ENCODE assay signal across 9 mouse cellular contexts in genomic region chr5:149015335-149016201, GRCm38 (mm10). TPM values are rescaled to one million over a fixed set of nuclear protein-coding genes. Genes with fewer than 3 reads are reported as not detected.
A peak's percentile ranks its signal among the peaks of the same experiment; 100 is the strongest.
DNase-seq lines count a peak whose midpoint lies in the region; ATAC-seq and TF ChIP-seq lines count a peak whose summit lies in the region.
"Had no signal": no experiment of that assay in that cellular context is flagged by ENCODE, and none has a peak within 500 bp of the region (broad histone marks: within the 10 kb centered on the region; RNA-seq: fewer than 3 reads in every experiment).

No protein-coding gene starts in this region.

- no peaks in the 10 kb centered on the region for H3K36me3 ChIP-seq in embryonic facial prominence, embryonic 11.5 days (replicated peaks; ENCODE audit: control insufficient read depth, insufficient read depth, low read depth, low read length)
- no peaks in the 10 kb centered on the region for H3K36me3 ChIP-seq in hindbrain, embryonic 11.5 days (ENCODE audit: control insufficient read depth, insufficient read depth, low read length)
- no peaks in the 10 kb centered on the region for H3K36me3 ChIP-seq in liver, embryonic 14.5 days (replicated peaks; ENCODE audit: control insufficient read depth, insufficient read depth, low read depth)

- whole genome bisulfite sequencing in embryonic facial prominence, embryonic 11.5 days: 1% methylated on average over 36 of the region's 37 CpGs
- WGBS in hindbrain, embryonic 11.5 days: 3% methylated on average over 36 of the region's 37 CpGs
- WGBS in liver, embryonic 14.5 days (ENCODE audit: insufficient replicate concordance): 3% methylated on average over 33 of the region's 37 CpGs

- no peaks in the 10 kb centered on the region for H3K9me3 ChIP-seq in embryonic facial prominence, embryonic 11.5 days (replicated peaks; ENCODE audit: control insufficient read depth, low read length)
- no peaks in the 10 kb centered on the region for H3K9me3 ChIP-seq in hindbrain, embryonic 11.5 days (ENCODE audit: control insufficient read depth, low read length)
- no peaks in the 10 kb centered on the region for H3K9me3 ChIP-seq in liver, embryonic 14.5 days (ENCODE audit: control insufficient read depth, low read length)

- TF ChIP-seq EP300 in liver, embryonic 14.5 days (IDR thresholded peaks at IDR 0.05; ENCODE audit: low read depth): no peak

- no peaks in the 10 kb centered on the region for H3K4me1 ChIP-seq in embryonic facial prominence, embryonic 11.5 days (ENCODE audit: control insufficient read depth, insufficient read depth, low read length)
- H3K4me1 ChIP-seq in hindbrain, embryonic 11.5 days (replicated peaks; ENCODE audit: control insufficient read depth, insufficient read depth, low read length): peaks cover 5% of the 10 kb centered on the region; the same call in 1 of the 2 replicates
- peaks cover 2 to 11% of the 10 kb centered on the region in 2 experiments; a peak in 2 of 4 replicates for H3K4me1 ChIP-seq in liver, embryonic 14.5 days (replicated peaks; ENCODE audit: control insufficient read depth in 2 of 2, insufficient read depth in 2 of 2, low read length in 1 of 2)

- TF ChIP-seq CTCF in liver, embryonic 14.5 days (IDR thresholded peaks at IDR 0.05; ENCODE audit: low read depth): no peak

- peak overlapping the region; percentile 83 for H3K4me2 ChIP-seq in embryonic facial prominence, embryonic 11.5 days (ENCODE audit: low read depth, low read length)
- peak overlapping the region; percentile 93 for H3K4me2 ChIP-seq in hindbrain, embryonic 11.5 days (replicated peaks; ENCODE audit: low read depth, low read length)
- H3K4me2 ChIP-seq in liver, embryonic 14.5 days (ENCODE audit: low read depth): peak overlapping the region; percentile 91

- H3K27ac ChIP-seq in embryonic facial prominence, embryonic 11.5 days (replicated peaks; ENCODE audit: low read depth, low read length): no peak overlapping the region
- no peak overlapping the region for H3K27ac ChIP-seq in hindbrain, embryonic 11.5 days (ENCODE audit: low read depth, low read length)
- H3K27ac ChIP-seq in liver, embryonic 14.5 days: no peak overlapping the region

- H3K9ac ChIP-seq in embryonic facial prominence, embryonic 11.5 days (replicated peaks; ENCODE audit: low read length): peak overlapping the region; percentile 75
- peak overlapping the region; percentile 65 for H3K9ac ChIP-seq in hindbrain, embryonic 11.5 days (ENCODE audit: low read depth, low read length)
- peak overlapping the region; percentile 69 for H3K9ac ChIP-seq in liver, embryonic 14.5 days (replicated peaks)

- ATAC-seq in embryonic facial prominence, embryonic 11.5 days (replicated peaks; ENCODE audit: insufficient number of reproducible peaks, low FRiP score, low TSS enrichment, low read depth): peak; percentile 84
- peak; percentile 67 for ATAC-seq in hindbrain, embryonic 11.5 days (ENCODE audit: low FRiP score)
- ATAC-seq in liver, embryonic 14.5 days (ENCODE audit: insufficient read depth): peak; percentile 57
- peak; percentile 62 for ATAC-seq in neutrophil, adult 5-6 weeks (ENCODE audit: extremely low read depth, insufficient number of reproducible peaks, low FRiP score, poor library complexity, severe bottlenecking)

- H3K27me3 ChIP-seq in embryonic facial prominence, embryonic 11.5 days (ENCODE audit: control insufficient read depth, insufficient read depth, low read length): no peaks in the 10 kb centered on the region
- no peaks in the 10 kb centered on the region; the same call in 1 of the 2 replicates for H3K27me3 ChIP-seq in hindbrain, embryonic 11.5 days (ENCODE audit: control insufficient read depth, insufficient read depth, low read length)
- no peaks in the 10 kb centered on the region for H3K27me3 ChIP-seq in liver, embryonic 14.5 days (ENCODE audit: control insufficient read depth, insufficient read depth, low read length)

- H3K4me3 ChIP-seq in embryonic facial prominence, embryonic 11.5 days (ENCODE audit: low read depth, low read length): peak overlapping the region; percentile 47
- peak overlapping the region; percentile 43 for H3K4me3 ChIP-seq in hindbrain, embryonic 11.5 days (ENCODE audit: low read depth, low read length)
- peak overlapping the region; percentile 37 to 59 for H3K4me3 ChIP-seq in liver, embryonic 14.5 days (ENCODE audit: insufficient read depth in 1 of 2, low read depth in 2 of 2, low read length in 2 of 2)

- DNase-seq in adrenal gland, postnatal 10 days: peak; percentile 46
- DNase-seq in adrenal gland, adult 18-20 months (ENCODE audit: low spot score in 2 of 2): no peak
- peak; percentile 81 for DNase-seq in A20 (ENCODE audit: low read depth, low spot score)
- DNase-seq in embryonic facial prominence, embryonic 11.5 days (ENCODE audit: low spot score): peak; percentile 65
- peak; percentile 54 for DNase-seq in hindbrain, embryonic 11.5 days (ENCODE audit: low spot score)
- peak in 2 of 3 experiments; percentile 31 to 41 for DNase-seq in liver, embryonic 14.5 days (ENCODE audit: low read depth in 3 of 3, low spot score in 3 of 3)
- DNase-seq in layer of hippocampus, postnatal 14 days (ENCODE audit: low spot score in 2 of 2): no peak

RNA-seq across cellular contexts. Expression of gene Gm42791, which starts 20.6 kb away (rescaled TPM):
- total RNA-seq in adrenal gland, postnatal 10 days (2021): 1 to 10 TPM; 3.6 to 4.7 TPM
- total RNA-seq in adrenal gland, adult 18-20 months (2021): 1 to 10 TPM; 3.4 to 8.0 TPM
- not detected in 2 replicates for polyA plus RNA-seq in embryonic facial prominence, embryonic 11.5 days (2014; fragmentation: Nextera tagmentation; extraction: Ambion mirVana)
- polyA plus RNA-seq in hindbrain, embryonic 11.5 days (2014; fragmentation: Nextera tagmentation; extraction: Ambion mirVana): not detected in 2 replicates
- polyA plus RNA-seq in liver, embryonic 14.5 days (2012; rRNA removed): not detected in 2 replicates
- 1.0 TPM in 1 of 2 replicates, not detected in the other for polyA plus RNA-seq in liver, embryonic 14.5 days (2014; fragmentation: Nextera tagmentation; extraction: Ambion mirVana)
- total RNA-seq in neutrophil, adult 5-6 weeks (2017): 1.3 TPM in 1 of 2 replicates, not detected in the other
- 10 to 100 TPM; 15.2 to 18.0 TPM for total RNA-seq in layer of hippocampus, postnatal 14 days (2021)
- polyA plus RNA-seq: large intestine, adult 2 months had no signal

Comparison
In these comparisons a context has a peak if more than half of its experiments do, and no peak if none do; other contexts are left out.
1. DNase-seq: peak in adrenal gland, postnatal 10 days (single experiment), A20 (single experiment), embryonic facial prominence, embryonic 11.5 days (single experiment), hindbrain, embryonic 11.5 days (single experiment) and liver, embryonic 14.5 days (2 of 3); none in adrenal gland, adult 18-20 months (0 of 2) and layer of hippocampus, postnatal 14 days (0 of 2).
2. Peak in every context shown above with its lines, with median percentiles within 50 percentile points of each other: ATAC-seq, H3K4me2 ChIP-seq, H3K4me3 ChIP-seq and H3K9ac ChIP-seq.